Mouse (Mus musculus): ENCODE results near the gene Pbx1.

- TF ChIP-seq FLI1 (IDR thresholded peaks at IDR 0.05; ENCODE audit: low read length) (no peak), GATA1 (IDR thresholded peaks at IDR 0.05; ENCODE audit: borderline replicate concordance, low read length) (no peak)
Observed at GRCm38 (mm10) chr1:168472545-168473254, 40.6 kb upstream of the Pbx1 start.
